Mouse (Mus musculus) R1 (cell line): ENCODE measurements around the gene Pask.
"Not testable (repeated sequence)": the region's sequence is repeated elsewhere in the genome, so short reads cannot be mapped to it uniquely, and the experiment has no call there.

Experiments
- DNase-seq: peaks from one replicate; pipeline ENCODE4 v3.0.0-alpha.2; 2018; ENCODE audit warnings: low read depth, low spot score

Pask gene

GRCm38 (mm10) chr1:93342648-93343503 lies at the start of gene Pask, which contains the start of gene Ppp1r7:
Gene Pask (minus strand): TSS chr1:93343482.
Gene Ppp1r7 (plus strand): TSS chr1:93342854.
- peak; percentile 99 for DNase-seq

GRCm38 (mm10) chr1:93388906-93389305 lies 45.6 kb upstream of the Pask start:
- no peak for DNase-seq

- DNase-seq: no peak
These were observed 43.9 kb upstream of the Pask start for GRCm38 (mm10) chr1:93387198-93387597.

GRCm38 (mm10) chr1:93379117-93379516 lies 35.8 kb upstream of the Pask start:
- DNase-seq: no peak

GRCm38 (mm10) chr1:93377307-93377706 lies 34.0 kb upstream of the Pask start:
- DNase-seq: no peak

- peak; percentile 34 for DNase-seq
These were observed 30.4 kb upstream of the Pask start, which contains the start of gene Ano7 for GRCm38 (mm10) chr1:93373665-93374064. Gene Ano7 (plus strand): TSS chr1:93373930.

- no peak for DNase-seq
These were observed 22.4 kb upstream of the Pask start for GRCm38 (mm10) chr1:93365641-93366040.

- no peak for DNase-seq
These were observed 19.4 kb upstream of the Pask start for GRCm38 (mm10) chr1:93362661-93363060.

- DNase-seq: no peak
These were observed 9.4 kb upstream of the Pask start for GRCm38 (mm10) chr1:93352724-93353123.

GRCm38 (mm10) chr1:93349701-93350100 lies 6.4 kb upstream of the Pask start:
- no peak for DNase-seq

- DNase-seq: no peak
These were observed 3.9 kb upstream of the Pask start for GRCm38 (mm10) chr1:93347176-93347575.

GRCm38 (mm10) chr1:93343504-93344047 lies 294 bp upstream of the Pask start:
- peak; percentile 99 for DNase-seq

- DNase-seq: no peak
These were observed 8.7 kb downstream of the Pask start for GRCm38 (mm10) chr1:93334621-93335020.

- DNase-seq: no peak
These were observed 16.8 kb downstream of the Pask start for GRCm38 (mm10) chr1:93326446-93326845.

GRCm38 (mm10) chr1:93323973-93324372 lies 19.3 kb downstream of the Pask start:
- no peak for DNase-seq

- DNase-seq: peak; percentile 94
These were observed 37.5 kb downstream of the Pask start, which contains the start of gene Mterf4 for GRCm38 (mm10) chr1:93305581-93306337. Gene Mterf4 (minus strand): TSS chr1:93305915.

- no peak for DNase-seq
These were observed 42.7 kb downstream of the Pask start for GRCm38 (mm10) chr1:93300578-93300977.

- DNase-seq: peak; percentile 86
These were observed 43.5 kb downstream of the Pask start for GRCm38 (mm10) chr1:93299791-93300190.

GRCm38 (mm10) chr1:93294491-93294890 lies 48.8 kb downstream of the Pask start:
- not testable (repeated sequence) for DNase-seq

GRCm38 (mm10) chr1:93292006-93292405 lies 51.3 kb downstream of the Pask start:
- no peak for DNase-seq

GRCm38 (mm10) chr1:93291591-93291990 lies 51.7 kb downstream of the Pask start:
- DNase-seq: no peak

GRCm38 (mm10) chr1:93290956-93291355 lies 52.3 kb downstream of the Pask start:
- DNase-seq: no peak
